Mouse (Mus musculus) E14TG2a.4 (cell line): ENCODE measurements around the gene Tm7sf2.

ENCODE experiments used
- CTCF ChIP-seq: conservative IDR thresholded peaks from 2 replicates; pipeline ENCODE4 v1.5.1; 2014; ENCODE audit warnings: low read length
- NANOG ChIP-seq: IDR thresholded peaks from 2 replicates; pipeline ENCODE4 v1.6.1; 2014; ENCODE audit warnings: borderline replicate concordance, low read length, mixed read lengths
- POU5F1 ChIP-seq: IDR thresholded peaks from 2 replicates; pipeline ENCODE4 v1.6.1; 2014; ENCODE audit warnings: low read length, borderline replicate concordance

- TF ChIP-seq CTCF, result no peak
- no peak for TF ChIP-seq POU5F1
- TF ChIP-seq NANOG, result no peak
These were observed 15.7 kb downstream of the Tm7sf2 start for GRCm38 (mm10) chr19:6052516-6052915.
